Mouse (Mus musculus) hematopoietic stem cell, adult 5-6 weeks (primary cell): ENCODE data around the gene Olfr173. TPM values are rescaled to one million over a fixed set of nuclear protein-coding genes. Genes with fewer than 3 reads are reported as not detected.

ENCODE experiments used
- ATAC-seq, 2 experiments: fragments of 125-278 bp in 1 of 2; replicated peaks in 1 of 2; 2 replicates each; pipeline ENCODE4 v1.8.0; 2016 to 2017; ENCODE audit warnings: inconsistent platforms in 2 of 2, mild to moderate bottlenecking in 2 of 2, moderate number of reproducible peaks in 2 of 2, low read depth in 1 of 2, moderate TSS enrichment in 1 of 2; ENCODE audit not compliant: low FRiP score in 2 of 2, poor library complexity in 2 of 2, severe bottlenecking in 2 of 2, insufficient read depth in 1 of 2, low TSS enrichment in 1 of 2
- total RNA-seq: library from RNA; stranded (forward); fragments of 172-1452, 232-1000 nt; gene quantifications from 2 replicates; pipeline ENCODE4 v1.2.3, GENCODE M21; 2017

Olfr173 gene
- not detected in 2 replicates for total RNA-seq

DNA sequence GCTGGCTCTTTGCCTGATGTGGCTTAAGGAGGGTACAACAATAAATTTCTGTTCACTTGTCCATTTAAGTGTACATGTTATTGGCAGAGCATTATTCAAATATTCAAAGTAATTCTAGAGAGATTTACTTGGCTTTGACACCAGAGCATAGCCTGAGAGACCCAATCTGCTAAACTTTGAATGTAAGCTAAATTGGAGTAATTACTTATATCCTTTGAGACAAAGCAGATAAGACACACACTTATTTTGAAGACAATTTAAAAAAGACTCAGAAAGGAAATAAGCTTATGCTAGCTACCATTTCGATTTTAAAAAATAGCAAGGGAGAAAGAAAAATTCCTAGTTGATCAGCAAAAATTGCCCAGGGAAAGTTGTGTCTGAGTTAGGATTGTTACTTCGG is at the start of gene Olfr173:
Gene Olfr173 (minus strand): TSS at position 101 of the 400 bp plus-strand sequence.
- ATAC-seq, result no peak

DNA sequence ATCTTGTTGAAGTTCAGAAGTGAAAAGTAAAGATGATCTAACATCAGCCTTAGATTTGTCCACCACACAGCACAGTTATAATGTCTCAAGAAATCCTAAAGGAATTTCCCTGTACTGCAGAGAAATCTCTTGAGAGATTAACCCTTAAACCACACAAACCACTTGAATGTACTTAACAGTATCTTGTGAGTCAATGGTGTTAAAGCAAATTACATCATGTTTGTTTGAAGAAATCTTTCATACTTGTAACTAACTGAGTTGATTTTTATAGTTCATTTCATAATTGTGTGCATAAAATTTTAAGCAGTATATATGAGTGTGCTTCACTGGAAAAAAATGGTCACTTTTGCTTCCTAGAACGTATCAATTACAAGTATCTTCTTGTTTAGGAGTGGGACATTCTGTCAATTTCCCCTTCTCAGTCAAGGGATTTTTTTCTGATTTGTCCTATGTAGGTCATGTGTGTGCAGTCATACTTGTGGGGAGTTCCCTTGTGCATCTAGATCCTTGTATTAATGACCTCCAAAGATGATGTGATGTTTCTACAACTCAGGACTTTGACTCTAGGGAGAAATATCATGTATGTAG is 26.8 kb upstream of the Olfr173 start, which contains the start of gene Olfr175-ps1:
Gene Olfr175-ps1 (minus strand): TSS at position 51 of the 588 bp plus-strand sequence.
- no peak for ATAC-seq

DNA sequence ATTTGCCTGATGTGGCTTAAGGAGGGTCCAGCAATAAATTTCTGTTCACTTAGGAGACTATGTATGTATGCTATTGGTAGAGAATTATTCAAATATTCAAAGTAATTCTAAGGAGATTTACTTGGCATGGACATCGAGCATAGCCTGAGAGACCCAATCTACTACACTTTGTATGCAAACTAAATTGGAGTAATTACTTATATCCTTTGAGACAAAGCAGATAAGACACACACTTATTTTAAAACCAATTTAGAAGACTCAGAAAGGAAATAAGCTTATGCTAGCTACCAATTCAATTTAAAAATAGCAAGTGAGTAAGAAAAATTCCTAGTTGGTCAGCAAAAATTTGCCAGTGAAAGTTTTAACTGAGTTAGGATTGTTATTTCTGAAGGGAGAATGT is 37.0 kb downstream of the Olfr173 start, which contains the start of gene Olfr172:
Gene Olfr172 (minus strand): TSS at position 101 of the 400 bp plus-strand sequence.
- ATAC-seq, result no peak

DNA sequence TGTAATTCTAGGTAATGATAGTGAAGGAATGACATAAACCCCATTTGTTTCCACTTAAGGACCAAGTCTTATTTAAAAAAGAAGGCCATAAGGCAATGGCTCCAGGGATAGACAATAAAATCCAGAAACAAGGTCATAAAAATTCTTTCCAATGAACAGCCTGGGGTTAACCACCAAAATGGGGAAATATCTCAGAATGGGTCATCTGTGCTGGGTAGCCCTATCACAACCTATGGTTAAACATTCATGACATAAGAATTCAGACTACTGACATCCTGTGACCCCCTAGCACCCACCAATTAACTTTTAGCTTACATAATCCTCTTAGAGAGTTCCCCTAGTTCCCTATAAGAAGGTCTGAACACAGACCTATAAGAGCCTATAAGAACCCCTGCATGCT is 43.9 kb downstream of the Olfr173 start:
- peak; percentile 58 to 73 for ATAC-seq

DNA sequence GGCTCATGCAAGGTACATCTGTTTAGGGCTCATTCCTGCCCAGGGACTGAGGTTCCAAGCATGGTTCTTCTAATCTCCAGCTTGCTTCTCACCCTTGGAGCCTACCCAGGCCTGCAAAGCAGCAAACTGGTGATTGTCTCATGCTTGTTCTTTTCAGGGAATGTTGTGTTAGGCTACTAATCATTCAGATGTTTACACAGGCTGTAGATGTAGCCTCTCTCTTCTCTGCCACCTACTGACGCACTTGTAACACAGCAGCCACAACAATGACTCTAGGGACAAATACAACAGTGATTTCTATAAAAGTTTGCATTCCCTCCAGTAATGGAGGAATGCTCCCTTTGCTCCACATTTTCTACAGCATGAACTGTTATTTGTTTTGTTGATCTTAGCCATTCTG is 48.8 kb downstream of the Olfr173 start:
- ATAC-seq, result peak; percentile 87 to 90

DNA sequence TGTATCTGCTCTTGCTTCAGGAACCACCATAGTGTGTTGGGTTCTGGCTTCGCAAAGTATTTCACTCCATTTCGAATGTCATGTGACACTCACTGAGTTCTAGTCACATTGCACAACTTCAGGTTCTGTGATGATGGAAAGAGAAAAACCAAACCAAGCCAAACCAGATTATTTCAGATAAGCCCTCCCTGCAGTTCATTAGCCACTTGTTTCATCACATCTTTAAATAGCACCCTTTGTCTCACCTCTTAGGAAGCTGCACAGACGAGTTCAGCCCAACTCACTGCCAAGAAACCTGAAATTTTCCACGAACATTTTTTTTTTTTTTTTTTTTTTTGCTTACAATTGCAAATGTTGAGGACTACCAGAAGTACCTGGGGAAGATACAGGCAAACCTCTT is 53.4 kb downstream of the Olfr173 start:
- no peak for ATAC-seq

Other genes with a start within 250 kb of the Olfr173 start
- gene Gm813, start 183.3 kb downstream of the Olfr173 start, total RNA-seq, result not detected in 2 replicates
- gene E330017A01Rik, start 161.5 kb downstream of the Olfr173 start, total RNA-seq, result not detected in 2 replicates
- 18.3 and 38.5 TPM in 2 replicates for gene Cpox, start 130.0 kb downstream of the Olfr173 start, total RNA-seq
- gene Gpr15, start 81.2 kb downstream of the Olfr173 start, total RNA-seq, result not detected in 2 replicates
- 22.6 and 58.0 TPM in 2 replicates for gene Cldnd1, start 72.4 kb downstream of the Olfr173 start, total RNA-seq
- gene Olfr172, start 37.1 kb downstream of the Olfr173 start, total RNA-seq, result not detected in 2 replicates
- not detected in 2 replicates for gene Olfr175-ps1, start 26.5 kb upstream of the Olfr173 start, total RNA-seq
- not detected in 2 replicates for gene Olfr177, start 74.5 kb upstream of the Olfr173 start, total RNA-seq
- gene Olfr178, start 91.8 kb upstream of the Olfr173 start, total RNA-seq, result not detected in 2 replicates
- not detected in 2 replicates for gene Olfr181, start 128.5 kb upstream of the Olfr173 start, total RNA-seq
- gene Olfr180, start 129.1 kb upstream of the Olfr173 start, total RNA-seq, result not detected in 2 replicates
- gene Olfr183, start 195.1 kb upstream of the Olfr173 start, total RNA-seq, result not detected in 2 replicates
- not detected in 2 replicates for gene Olfr186, start 230.0 kb upstream of the Olfr173 start, total RNA-seq
- not detected in 2 replicates for gene Olfr187, start 239.5 kb upstream of the Olfr173 start, total RNA-seq